In the genomic region with DNA sequence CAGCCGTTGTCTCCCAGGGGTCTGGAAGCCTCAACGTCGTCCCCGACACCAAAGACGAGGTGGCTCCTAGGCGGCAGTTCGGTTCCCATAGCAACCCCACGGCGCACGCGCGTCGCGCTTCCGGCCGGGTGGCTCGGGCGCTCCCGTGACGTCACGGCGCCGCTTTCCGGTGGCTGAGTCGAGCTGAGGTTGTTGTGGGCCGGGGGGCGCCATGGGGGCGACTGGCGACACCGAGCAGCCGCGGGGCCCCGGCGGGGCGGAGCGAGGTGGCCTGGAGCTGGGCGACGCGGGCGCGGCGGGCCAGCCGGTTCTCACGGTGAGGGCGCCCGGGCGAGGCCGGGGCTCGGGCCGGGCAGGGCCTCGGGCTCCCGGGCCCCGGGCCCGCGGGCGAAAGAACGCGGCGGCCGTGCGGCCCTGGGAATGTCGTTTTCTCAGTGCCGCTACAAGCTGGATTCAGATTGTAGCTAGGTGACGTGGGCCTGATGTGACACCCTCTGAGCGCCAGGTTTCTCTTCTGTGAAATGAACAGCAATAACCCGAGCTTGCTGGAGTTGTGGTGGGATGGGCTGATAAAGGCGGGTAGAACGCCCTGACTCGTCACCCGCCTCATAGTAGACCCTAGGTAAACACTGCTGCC, we compare ENCODE assay signal across 1 mouse cellular context.
A peak's percentile ranks its signal among the peaks of the same experiment; 100 is the strongest.
TF ChIP-seq lines count a peak whose summit lies in the region.

Gene Wfdc3 (minus strand): TSS at position 89 of the 637 bp plus-strand sequence.
Gene Dnttip1 (plus strand): TSS at position 141 of the 637 bp plus-strand sequence.

TF ChIP-seq in CH12.LX, 34 proteins besides CTCF, POLR2A, EP300 and RAD21 (continued from another document):
- 0 out of 2 replicates have a peak, but pooled peaks have one; percentile 42 for TF ChIP-seq ZMIZ1 (IDR thresholded peaks at IDR 0.05; ENCODE audit: low read depth, low read length)
- no peak for TF ChIP-seq RCOR1 (conservative IDR thresholded peaks at IDR 0.05; ENCODE audit: low read depth, low read length)
- peak; percentile 70; the same call in 1 of the 2 replicates for TF ChIP-seq KAT2A (IDR thresholded peaks at IDR 0.05; ENCODE audit: insufficient replicate concordance, low read length)
- TF ChIP-seq MAFK (IDR thresholded peaks at IDR 0.05; ENCODE audit: insufficient replicate concordance, low read length) = no peak
- TF ChIP-seq E2F4 (IDR thresholded peaks at IDR 0.05; ENCODE audit: insufficient replicate concordance, low read depth, low read length) = no peak
- TF ChIP-seq BHLHE40 (IDR thresholded peaks at IDR 0.05; ENCODE audit: low read depth, low read length) = peak; percentile 43; the same call in 1 of the 2 replicates
- no peak for TF ChIP-seq ZNF384 (IDR thresholded peaks at IDR 0.05; ENCODE audit: low read depth, low read length)
- TF ChIP-seq SIN3A (IDR thresholded peaks at IDR 0.05; ENCODE audit: low read length) = peak; percentile 96
